Mouse (Mus musculus) brain, embryonic 18.5 days (tissue): ENCODE measurements around the gene Iars.

ENCODE experiments used
- DNase-seq: peaks from one replicate; pipeline ENCODE4 v3.0.0-alpha.2; 2012; ENCODE audit warnings: low read depth, low spot score

Iars gene

DNA sequence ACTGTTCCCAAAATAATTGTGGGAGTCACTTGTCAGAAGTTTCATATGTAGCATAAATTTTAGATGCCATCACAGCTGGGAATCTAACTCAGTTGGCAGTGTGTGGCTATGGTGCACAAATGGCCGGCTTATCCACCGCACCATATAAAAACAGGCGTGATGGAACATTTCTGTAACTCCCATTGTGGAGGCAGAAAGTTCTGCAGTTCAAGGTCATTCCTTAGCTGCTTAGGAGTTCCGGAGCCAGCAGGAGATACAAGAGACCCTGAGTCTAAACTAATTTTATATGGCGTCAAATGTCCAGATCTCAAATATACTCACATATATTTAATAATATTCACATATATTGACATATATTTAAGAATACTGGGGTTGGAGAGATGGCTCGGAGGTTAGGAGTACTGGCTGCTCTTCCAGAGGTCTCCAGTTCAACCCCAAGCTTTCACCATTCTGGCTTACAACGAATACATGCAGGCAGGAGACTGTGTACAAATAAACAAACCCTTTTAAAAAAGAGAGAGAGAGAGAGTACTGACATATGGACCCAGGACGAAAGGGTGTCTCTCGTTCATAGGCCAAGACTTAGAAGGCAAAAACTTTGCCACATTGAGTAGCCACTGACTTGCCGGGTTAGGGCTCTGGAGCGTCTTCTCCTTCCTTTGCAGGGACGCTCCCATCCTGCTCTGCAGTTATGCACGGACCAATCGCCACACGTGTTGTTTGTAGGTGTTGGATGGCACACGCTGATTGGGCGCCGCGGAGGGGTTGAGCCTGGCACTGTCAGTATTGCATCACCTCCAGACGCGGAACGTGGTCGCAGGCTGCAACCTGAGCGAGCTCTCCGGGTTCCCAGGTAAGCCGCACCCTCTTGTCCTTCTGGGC lies at the start of gene Iars:
Gene Iars, plus strand, starts transcription at position 750 of the 882 bp plus-strand sequence.
- DNase-seq: peak; percentile 94

- no peak for DNase-seq
These were observed 41.9 kb upstream of the Iars start for GRCm38 (mm10) chr13:49639965-49640364.

GRCm38 (mm10) chr13:49642650-49643049 lies 39.2 kb upstream of the Iars start:
- DNase-seq: no peak

GRCm38 (mm10) chr13:49643669-49644362 lies 38.1 kb upstream of the Iars start:
- no peak for DNase-seq

GRCm38 (mm10) chr13:49644731-49645529 lies 37.0 kb upstream of the Iars start:
- DNase-seq: no peak

GRCm38 (mm10) chr13:49646019-49646418 lies 35.9 kb upstream of the Iars start:
- no peak for DNase-seq

DNA sequence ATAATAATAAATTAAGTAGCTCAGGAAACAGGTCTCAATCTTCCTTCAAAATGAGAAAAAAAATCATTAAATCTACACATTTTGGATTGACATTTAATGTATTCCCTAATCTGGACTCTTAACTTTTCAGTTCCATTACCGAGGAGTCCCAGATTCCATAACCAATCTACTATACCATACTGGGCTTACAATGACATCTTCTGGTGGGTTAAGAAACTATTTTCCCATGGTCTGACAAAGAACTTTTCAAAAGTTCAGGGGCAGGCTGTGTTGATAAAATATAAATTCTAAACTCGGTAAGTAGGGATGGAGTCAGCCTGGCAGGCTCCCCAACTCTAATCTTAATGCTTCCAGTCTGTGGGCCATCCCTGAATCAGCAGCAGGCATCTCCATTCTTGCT lies 30.8 kb upstream of the Iars start:
- DNase-seq: no peak

DNA sequence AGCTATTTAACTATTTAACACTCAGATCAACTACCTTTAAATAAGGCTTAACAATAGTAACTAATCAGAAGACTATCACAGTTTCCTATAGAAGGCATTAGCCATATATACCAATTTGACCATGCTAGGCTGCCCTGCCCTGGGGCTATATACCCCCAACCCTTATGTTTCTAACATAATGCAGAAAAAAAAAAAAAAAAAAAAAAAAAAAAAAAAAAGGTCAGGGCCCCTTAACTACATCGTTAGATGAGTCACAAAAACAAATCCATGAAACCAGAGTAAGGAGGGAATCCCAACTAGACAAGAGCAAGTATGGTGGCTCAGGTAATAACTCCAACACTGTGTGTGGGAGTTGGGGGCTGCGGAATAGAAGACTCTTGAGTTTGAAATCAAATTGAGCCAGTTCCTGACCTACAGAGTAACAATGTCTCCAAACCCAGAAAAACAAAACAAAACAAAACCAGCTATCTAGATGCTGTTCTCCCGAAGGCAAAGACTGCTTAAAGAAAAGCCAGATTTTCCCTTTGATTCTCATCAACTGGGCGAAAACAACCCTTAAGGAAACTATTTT lies 30.0 kb upstream of the Iars start:
- no peak for DNase-seq

DNA sequence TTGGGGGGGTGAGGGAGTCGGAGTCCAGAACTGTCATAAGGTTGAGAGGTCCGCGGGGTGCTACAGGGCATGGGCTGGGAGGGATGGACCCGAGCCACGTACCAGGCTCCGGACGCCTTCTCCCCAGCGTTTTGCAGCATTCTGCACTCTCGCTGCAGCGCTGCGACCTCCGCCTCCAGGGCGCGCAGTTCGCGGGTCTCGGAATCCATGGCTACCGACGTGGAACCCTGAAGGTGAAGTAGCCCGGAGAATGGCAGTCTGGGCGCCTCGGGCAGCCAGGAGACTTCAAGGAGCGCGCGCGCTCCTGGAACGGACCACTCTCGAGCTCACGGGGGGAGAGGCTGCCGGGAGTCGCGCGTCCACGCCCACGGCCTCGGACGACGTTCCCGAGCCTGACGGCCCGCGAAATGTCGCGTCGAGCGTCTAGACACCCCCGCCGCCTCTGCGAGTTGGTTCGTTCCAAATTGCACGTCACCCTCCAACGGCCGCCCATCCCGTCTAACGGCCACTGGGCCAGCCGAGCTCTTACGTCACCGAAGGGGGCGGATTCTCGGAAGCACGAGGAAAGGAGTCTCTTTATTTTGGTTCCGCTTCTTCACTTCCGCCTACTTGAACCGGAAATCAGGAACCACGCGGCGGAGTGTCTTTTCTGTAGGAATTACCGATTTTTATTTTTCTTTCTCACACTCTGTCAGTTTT lies 29.3 kb upstream of the Iars start, which contains the start of the genes Cenpp and Nol8:
Gene Cenpp, minus strand, starts transcription at position 305 of the 699 bp plus-strand sequence.
Gene Nol8, plus strand, starts transcription at position 598 of the 699 bp plus-strand sequence.
- peak; percentile 98 for DNase-seq

DNA sequence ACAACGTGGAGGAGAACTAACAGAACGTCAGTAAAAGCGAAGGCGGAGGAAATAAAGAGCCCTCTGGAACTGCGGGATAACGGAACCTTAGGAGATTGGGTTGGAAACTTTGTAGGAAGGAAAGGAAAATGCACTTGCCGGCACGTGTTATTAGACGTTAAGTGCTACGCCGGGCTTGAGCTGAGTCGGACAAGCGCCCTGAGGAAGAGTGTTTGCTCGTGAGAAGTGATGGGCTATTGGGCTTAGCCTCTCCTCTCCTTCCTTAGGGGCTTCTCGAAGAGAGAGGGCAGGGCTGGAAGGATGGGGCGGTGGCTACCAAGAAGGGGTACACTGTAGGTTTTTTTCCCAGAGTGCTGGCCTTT lies 28.7 kb upstream of the Iars start:
- no peak for DNase-seq

DNA sequence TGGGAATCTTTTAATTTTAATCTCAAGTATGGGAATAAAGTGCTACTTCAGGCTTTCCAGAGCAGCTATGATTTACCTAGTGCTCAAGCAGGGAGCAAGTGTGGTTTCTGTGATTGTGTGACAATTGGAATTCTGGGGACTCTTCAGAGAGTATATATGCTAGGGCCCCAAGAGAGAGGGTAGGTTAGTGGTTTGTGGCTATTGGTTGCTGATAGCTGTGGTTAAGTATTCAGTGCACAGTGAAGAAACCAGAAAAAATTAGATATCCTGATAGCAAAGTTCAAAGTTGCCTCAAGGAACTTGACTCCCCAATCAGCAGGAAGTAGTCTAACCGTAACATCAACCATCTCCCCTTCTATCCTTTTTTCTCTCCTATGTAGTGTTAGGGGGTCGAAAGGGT lies 4.1 kb upstream of the Iars start:
- DNase-seq: no peak

DNA sequence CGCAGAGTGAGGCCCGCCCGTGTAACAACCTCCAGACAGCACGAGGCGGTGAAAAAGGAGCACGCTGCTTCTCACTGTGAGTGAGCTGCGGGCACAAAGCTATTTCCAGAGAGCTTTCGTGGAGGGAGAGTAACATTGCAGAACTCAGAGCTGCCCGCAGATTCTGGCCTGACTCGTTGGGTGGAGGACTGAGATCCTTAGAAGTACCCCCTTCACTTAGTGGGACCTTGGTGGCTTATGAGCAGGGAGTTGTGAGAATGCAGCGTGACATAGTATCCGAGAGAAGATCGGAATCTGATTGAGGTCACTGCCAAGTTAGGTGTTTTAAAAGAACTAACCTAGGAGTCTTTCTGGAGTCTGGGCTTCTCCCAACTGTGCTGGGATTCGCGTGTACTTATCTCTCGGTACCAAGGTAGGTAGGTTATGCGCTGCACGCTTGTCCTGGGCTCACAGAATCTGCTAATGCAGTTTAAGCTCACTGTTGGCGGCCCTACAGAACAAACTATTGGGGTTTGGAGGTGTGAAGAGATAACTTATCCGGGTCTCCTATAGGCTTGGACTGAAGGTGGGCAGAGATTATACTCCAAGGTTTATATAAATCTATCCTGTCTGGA lies 440 bp downstream of the Iars start:
- no peak for DNase-seq

DNA sequence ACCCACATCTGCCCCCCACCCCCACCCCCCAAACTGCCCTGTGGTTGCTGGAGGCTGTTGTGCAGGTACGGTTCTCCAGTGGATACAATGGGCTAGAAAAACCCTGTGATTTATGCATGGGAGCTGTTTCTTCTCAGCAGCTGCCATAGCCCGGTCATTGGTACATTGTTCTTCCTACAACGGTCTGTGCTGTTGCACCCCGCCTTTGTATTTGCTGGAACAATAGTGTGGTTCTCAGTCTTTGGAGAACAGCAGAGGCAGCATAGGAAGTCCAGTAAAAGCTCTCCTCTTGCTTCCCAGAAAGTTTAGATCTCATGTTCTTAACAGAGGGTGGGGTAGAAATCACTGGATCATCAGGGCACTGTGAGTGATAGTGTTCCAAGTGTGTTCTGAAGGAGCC lies 2.4 kb downstream of the Iars start:
- DNase-seq: no peak

DNA sequence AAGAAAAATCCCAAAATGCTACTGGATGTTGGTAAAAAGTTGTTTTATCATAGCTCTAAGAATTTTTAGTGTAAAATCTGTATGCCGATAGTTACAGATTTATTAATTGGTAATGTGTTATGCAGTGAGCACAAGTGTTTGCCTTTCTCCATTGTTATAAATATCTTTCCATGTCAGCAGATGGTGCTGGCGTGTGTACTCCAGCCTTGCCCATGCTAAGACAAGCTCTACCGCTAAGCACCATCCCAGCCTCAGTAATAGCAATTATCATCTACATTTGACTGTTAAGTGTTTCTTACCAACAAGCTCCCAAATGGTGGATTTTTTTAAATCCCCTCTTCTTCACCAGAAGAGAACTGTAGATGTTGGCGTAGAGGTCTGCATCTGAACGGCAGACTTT lies 9.2 kb downstream of the Iars start:
- DNase-seq: no peak

DNA sequence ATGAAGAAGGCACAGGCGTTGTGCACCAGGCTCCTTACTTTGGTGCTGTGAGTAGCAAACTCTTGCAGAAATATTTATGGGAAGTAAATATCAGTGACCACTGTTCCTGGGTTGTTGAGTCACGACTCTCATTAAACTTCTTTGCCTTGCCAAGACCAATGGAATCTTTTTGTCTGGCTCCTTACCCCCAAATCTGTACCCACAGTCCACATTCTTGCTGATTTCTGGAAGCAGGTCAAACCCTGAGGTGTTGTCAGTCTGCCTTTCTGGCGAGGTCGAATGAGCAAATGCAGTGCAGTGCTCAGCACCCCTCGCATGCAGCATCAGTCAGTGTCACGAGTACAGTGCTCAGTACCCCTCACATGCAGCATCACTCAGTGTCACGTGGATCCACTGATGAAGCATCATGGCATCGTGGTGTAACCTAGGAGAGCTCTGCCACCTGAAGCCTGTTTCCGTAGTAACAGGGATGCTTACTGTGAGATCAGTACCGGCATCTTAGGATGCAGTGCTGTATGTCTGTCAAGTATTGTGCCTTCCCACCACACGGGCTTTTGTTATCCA lies 21.4 kb downstream of the Iars start:
- no peak for DNase-seq

DNA sequence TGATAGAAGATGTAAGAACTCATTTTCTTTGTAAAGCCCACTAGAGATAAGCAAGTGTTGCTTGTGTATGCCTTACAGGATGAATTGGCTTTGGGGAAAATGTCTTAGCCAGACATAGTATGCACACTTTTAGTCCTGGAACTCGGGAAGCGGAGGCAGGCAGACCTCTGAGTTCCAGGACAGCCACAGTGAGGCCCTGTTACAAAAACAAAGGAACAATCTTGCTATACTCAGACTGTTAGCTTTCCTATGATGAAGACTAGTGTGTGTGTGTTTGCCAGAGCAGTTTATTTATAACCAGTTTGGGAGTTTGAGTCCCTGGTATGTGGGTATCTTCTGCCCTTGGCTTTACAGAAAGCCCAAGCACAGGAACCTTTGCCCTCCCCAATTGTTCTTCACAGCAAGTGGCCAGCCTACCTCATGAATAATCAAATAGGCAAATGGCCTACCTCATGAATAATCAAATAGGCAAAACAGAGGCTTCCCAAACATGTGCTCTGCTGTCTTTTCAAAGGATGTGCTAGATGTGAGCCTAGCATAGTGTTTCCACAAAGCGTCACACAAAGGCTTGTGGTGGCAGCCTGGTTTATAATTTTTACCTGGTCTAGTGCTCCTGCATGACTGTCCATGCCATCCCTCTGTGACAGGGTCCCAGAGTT lies 24.3 kb downstream of the Iars start:
- DNase-seq: no peak

GRCm38 (mm10) chr13:49708311-49708710 lies 26.4 kb downstream of the Iars start:
- DNase-seq: no peak

GRCm38 (mm10) chr13:49712047-49712721 lies 30.3 kb downstream of the Iars start:
- no peak for DNase-seq

- DNase-seq: no peak
These were observed 37.4 kb downstream of the Iars start for GRCm38 (mm10) chr13:49719310-49719709.
